Mouse (Mus musculus): ENCODE data around the gene Adgra1. TPM values are rescaled to one million over a fixed set of nuclear protein-coding genes. Genes with fewer than 3 reads are reported as not detected.

The Adgra1 gene
- polyA plus RNA-seq, 1 experiment from 2014 or later: not detected

- Histone ChIP-seq H3K9me3 (ENCODE audit: low read length) (no peaks in the 10 kb centered on the region), H3K27me3 (ENCODE audit: insufficient read depth, low read length) (peaks cover 12% of the 10 kb centered on the region), H3K36me3 (replicated peaks; ENCODE audit: insufficient read depth, low read length) (no peaks in the 10 kb centered on the region), H3K4me2 (ENCODE audit: low read depth, low read length) (no peak overlapping the region), H3K27ac (ENCODE audit: low read depth) (no peak overlapping the region), H3K9ac (replicated peaks) (no peak overlapping the region), H3K4me3 (ENCODE audit: low read depth, low read length) (no peak overlapping the region), H3K4me1 (ENCODE audit: insufficient read depth) (0 out of 2 replicates have a peak, but pooled peaks cover 3% of the 10 kb centered on the region)
- TF ChIP-seq CTCF (IDR thresholded peaks at IDR 0.05; ENCODE audit: low read depth) (no peak), EP300 (IDR thresholded peaks at IDR 0.05; ENCODE audit: low read depth) (no peak)
- no peak for ATAC-seq
- WGBS (ENCODE audit: insufficient replicate concordance): 54% methylated on average over 6 of the region's 6 CpGs
- no peak for DNase-seq
Measured at GRCm38 (mm10) chr7:139909469-139909868, 75.5 kb downstream of the Adgra1 start.

- Histone ChIP-seq H3K27me3 (ENCODE audit: insufficient read depth, low read length) (peaks cover 19% of the 10 kb centered on the region), H3K4me3 (ENCODE audit: low read depth, low read length) (no peak overlapping the region), H3K27ac (ENCODE audit: low read depth) (no peak overlapping the region), H3K4me2 (ENCODE audit: low read depth, low read length) (no peak overlapping the region), H3K9ac (replicated peaks) (no peak overlapping the region), H3K36me3 (replicated peaks; ENCODE audit: insufficient read depth, low read length) (no peaks in the 10 kb centered on the region), H3K9me3 (ENCODE audit: low read length) (no peaks in the 10 kb centered on the region), H3K4me1 (ENCODE audit: insufficient read depth) (0 out of 2 replicates have a peak, but pooled peaks cover 3% of the 10 kb centered on the region)
- no peak for TF ChIP-seq EP300 (IDR thresholded peaks at IDR 0.05; ENCODE audit: low read depth)
- TF ChIP-seq CTCF (IDR thresholded peaks at IDR 0.05; ENCODE audit: low read depth): no peak
- WGBS (ENCODE audit: insufficient replicate concordance): 59% methylated on average over 11 of the region's 11 CpGs
- no peak for DNase-seq
- no peak for ATAC-seq
Measured at GRCm38 (mm10) chr7:139910204-139910835, 76.3 kb downstream of the Adgra1 start.

GRCm38 (mm10) chr7:139914141-139915047 is 80.4 kb downstream of the Adgra1 start:
- DNase-seq (no peak), ATAC-seq (peak; percentile 29; the same call in 1 of the 2 replicates)
- TF ChIP-seq CTCF (IDR thresholded peaks at IDR 0.05; ENCODE audit: low read depth) (no peak), EP300 (IDR thresholded peaks at IDR 0.05; ENCODE audit: low read depth) (no peak)
- Histone ChIP-seq H3K4me2 (ENCODE audit: low read depth, low read length) (peak overlapping the region; percentile 47), H3K27ac (ENCODE audit: low read depth) (no peak overlapping the region), H3K9ac (replicated peaks) (no peak overlapping the region; the same call in 1 of the 2 replicates), H3K36me3 (replicated peaks; ENCODE audit: insufficient read depth, low read length) (no peaks in the 10 kb centered on the region), H3K9me3 (ENCODE audit: low read length) (no peaks in the 10 kb centered on the region), H3K27me3 (ENCODE audit: insufficient read depth, low read length) (peaks cover 19% of the 10 kb centered on the region), H3K4me1 (ENCODE audit: insufficient read depth) (0 out of 2 replicates have a peak, but pooled peaks cover 3% of the 10 kb centered on the region), H3K4me3 (ENCODE audit: low read depth, low read length) (no peak overlapping the region)
- 11% methylated on average over 29 of the region's 29 CpGs for WGBS (ENCODE audit: insufficient replicate concordance)

- no peak overlapping the region for H3K9ac ChIP-seq (replicated peaks)
- H3K9me3 ChIP-seq (ENCODE audit: low read length): no peaks in the 10 kb centered on the region
- DNase-seq (no peak), ATAC-seq (no peak)
- H3K4me1 ChIP-seq (ENCODE audit: insufficient read depth): 0 out of 2 replicates have a peak, but pooled peaks cover 3% of the 10 kb centered on the region
- H3K4me3 ChIP-seq (ENCODE audit: low read depth, low read length): no peak overlapping the region
- no peak overlapping the region for H3K4me2 ChIP-seq (ENCODE audit: low read depth, low read length)
- H3K27me3 ChIP-seq (ENCODE audit: insufficient read depth, low read length): peaks cover 19% of the 10 kb centered on the region
- 10% methylated on average over 14 of the region's 14 CpGs for WGBS (ENCODE audit: insufficient replicate concordance)
- H3K36me3 ChIP-seq (replicated peaks; ENCODE audit: insufficient read depth, low read length): no peaks in the 10 kb centered on the region
- no peak overlapping the region for H3K27ac ChIP-seq (ENCODE audit: low read depth)
- no peak for TF ChIP-seq CTCF (IDR thresholded peaks at IDR 0.05; ENCODE audit: low read depth)
- no peak for TF ChIP-seq EP300 (IDR thresholded peaks at IDR 0.05; ENCODE audit: low read depth)
Measured at GRCm38 (mm10) chr7:139915646-139916257, 81.8 kb downstream of the Adgra1 start.

GRCm38 (mm10) chr7:139916345-139916744 is 82.4 kb downstream of the Adgra1 start:
- peaks cover 19% of the 10 kb centered on the region for H3K27me3 ChIP-seq (ENCODE audit: insufficient read depth, low read length)
- ATAC-seq (no peak), DNase-seq (no peak)
- no peaks in the 10 kb centered on the region for H3K9me3 ChIP-seq (ENCODE audit: low read length)
- 0 out of 2 replicates have a peak, but pooled peaks cover 3% of the 10 kb centered on the region for H3K4me1 ChIP-seq (ENCODE audit: insufficient read depth)
- H3K36me3 ChIP-seq (replicated peaks; ENCODE audit: insufficient read depth, low read length): no peaks in the 10 kb centered on the region
- 0% methylated on average over 1 of the region's 1 CpGs for WGBS (ENCODE audit: insufficient replicate concordance)
- H3K9ac ChIP-seq (replicated peaks): no peak overlapping the region
- H3K4me2 ChIP-seq (ENCODE audit: low read depth, low read length): no peak overlapping the region
- H3K4me3 ChIP-seq (ENCODE audit: low read depth, low read length): no peak overlapping the region
- TF ChIP-seq EP300 (IDR thresholded peaks at IDR 0.05; ENCODE audit: low read depth): no peak
- TF ChIP-seq CTCF (IDR thresholded peaks at IDR 0.05; ENCODE audit: low read depth): peak; percentile 39
- no peak overlapping the region for H3K27ac ChIP-seq (ENCODE audit: low read depth)

- Histone ChIP-seq H3K36me3 (replicated peaks; ENCODE audit: insufficient read depth, low read length) (no peaks in the 10 kb centered on the region), H3K4me3 (ENCODE audit: low read depth, low read length) (no peak overlapping the region), H3K27me3 (ENCODE audit: insufficient read depth, low read length) (peaks cover 17% of the 10 kb centered on the region), H3K4me1 (ENCODE audit: insufficient read depth) (0 out of 2 replicates have a peak, but pooled peaks cover 3% of the 10 kb centered on the region), H3K9ac (replicated peaks) (no peak overlapping the region), H3K9me3 (ENCODE audit: low read length) (no peaks in the 10 kb centered on the region), H3K4me2 (ENCODE audit: low read depth, low read length) (no peak overlapping the region), H3K27ac (ENCODE audit: low read depth) (no peak overlapping the region)
- no peak for TF ChIP-seq CTCF (IDR thresholded peaks at IDR 0.05; ENCODE audit: low read depth)
- TF ChIP-seq EP300 (IDR thresholded peaks at IDR 0.05; ENCODE audit: low read depth): no peak
- ATAC-seq (no peak), DNase-seq (no peak)
- 82% methylated on average over 4 of the region's 4 CpGs for WGBS (ENCODE audit: insufficient replicate concordance)
Measured at GRCm38 (mm10) chr7:139918262-139918661, 84.3 kb downstream of the Adgra1 start.

Other genes with a start within 250 kb of the Adgra1 start
- not detected in 2 replicates for gene Cfap46, start 150.4 kb upstream of the Adgra1 start, polyA plus RNA-seq (2015; fragmentation: Nextera tagmentation; extraction: Ambion mirVana)
- not detected in 2 replicates for gene Kndc1, start 60.5 kb downstream of the Adgra1 start, polyA plus RNA-seq (2015; fragmentation: Nextera tagmentation; extraction: Ambion mirVana)
- not detected in 2 replicates for gene Utf1, start 109.6 kb downstream of the Adgra1 start, polyA plus RNA-seq (2015; fragmentation: Nextera tagmentation; extraction: Ambion mirVana)
- not detected in 2 replicates for gene 6430531B16Rik, start 144.6 kb downstream of the Adgra1 start, polyA plus RNA-seq (2015; fragmentation: Nextera tagmentation; extraction: Ambion mirVana)
- 1.2 and 1.8 TPM in 2 replicates for gene Adam8, start 158.4 kb downstream of the Adgra1 start, polyA plus RNA-seq (2015; fragmentation: Nextera tagmentation; extraction: Ambion mirVana)
- gene Zfp511, start 202.2 kb downstream of the Adgra1 start, polyA plus RNA-seq (2015; fragmentation: Nextera tagmentation; extraction: Ambion mirVana): 10.5 and 10.7 TPM in 2 replicates
- gene Tubgcp2, start 202.5 kb downstream of the Adgra1 start, polyA plus RNA-seq (2015; fragmentation: Nextera tagmentation; extraction: Ambion mirVana): 14.2 and 16.0 TPM in 2 replicates
- not detected in 2 replicates for gene Msx3, start 214.9 kb downstream of the Adgra1 start, polyA plus RNA-seq (2015; fragmentation: Nextera tagmentation; extraction: Ambion mirVana)
- gene Caly, start 248.4 kb downstream of the Adgra1 start, polyA plus RNA-seq (2015; fragmentation: Nextera tagmentation; extraction: Ambion mirVana): 0.29 and 0.47 TPM in 2 replicates

Data from liver, postnatal 0 days (tissue).